Mouse (Mus musculus) heart, postnatal 25 days (tissue): ENCODE measurements at regions not wholly inside any gene's neighbourhood (a gene's known extent, or its start where the extent isn't known, plus 50 kb on each side); places are given as distances from the start of the nearest gene placed in this dataset.

Experiments used
- DNase-seq: peaks from one replicate; pipeline ENCODE4 v3.0.0; 2022; ENCODE audit warnings: low spot score
- intact Hi-C: fragments of 180-260 bp; cut with DNase I; formaldehyde crosslinking; loops from one replicate; pipeline ENCODE4 v1.15.1; 2025

DNA sequence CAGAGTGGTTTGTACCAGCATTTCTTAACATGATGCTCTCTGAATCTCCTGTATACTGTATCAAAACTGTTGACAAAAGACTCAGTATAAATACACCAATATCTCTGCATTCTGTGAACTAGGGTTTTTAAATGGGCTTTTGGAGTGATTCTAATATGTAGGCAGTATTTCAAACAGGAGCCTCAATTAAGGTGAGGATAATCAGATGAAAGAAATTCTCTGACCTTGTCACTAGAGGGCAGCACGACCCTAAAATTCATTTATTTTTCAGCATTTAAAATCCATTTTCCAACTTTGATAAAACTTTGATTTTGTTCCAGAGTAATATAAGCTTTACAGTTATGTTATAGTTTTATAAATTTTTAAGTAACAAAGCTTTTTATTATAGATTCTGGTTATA, 114.5 kb downstream of the Rfx6 start:
- intact Hi-C loops: loop anchor here (2.0 to 5.0 kb wide), 2 partner anchors 281 to 595 kb away; partner anchors contain the start of gene Nepn
- DNase-seq: no peak

GRCm38 (mm10) chr10:51793876-51794275, 116.3 kb downstream of the Rfx6 start:
- intact Hi-C loops: loop anchor here (2.0 to 5.0 kb wide), 2 partner anchors 279 to 593 kb away; partner anchors contain the start of gene Nepn

GRCm38 (mm10) chr10:51816626-51817025, 139.1 kb downstream of the Rfx6 start:
- no peak for DNase-seq
- intact Hi-C loops: no loop called here

More at GRCm38 (mm10) chr10:51793876-51794275, 116.3 kb downstream of the Rfx6 start:
- no peak for DNase-seq

GRCm38 (mm10) chr10:51823900-51824299, 146.3 kb downstream of the Rfx6 start:
- no peak for DNase-seq
- intact Hi-C loops: no loop called here

GRCm38 (mm10) chr10:51826431-51826964, 148.9 kb downstream of the Rfx6 start:
- intact Hi-C loops: no loop called here
- DNase-seq: no peak

GRCm38 (mm10) chr10:51832459-51832858, 154.9 kb downstream of the Rfx6 start:
- DNase-seq: no peak
- intact Hi-C loops: no loop called here

DNA sequence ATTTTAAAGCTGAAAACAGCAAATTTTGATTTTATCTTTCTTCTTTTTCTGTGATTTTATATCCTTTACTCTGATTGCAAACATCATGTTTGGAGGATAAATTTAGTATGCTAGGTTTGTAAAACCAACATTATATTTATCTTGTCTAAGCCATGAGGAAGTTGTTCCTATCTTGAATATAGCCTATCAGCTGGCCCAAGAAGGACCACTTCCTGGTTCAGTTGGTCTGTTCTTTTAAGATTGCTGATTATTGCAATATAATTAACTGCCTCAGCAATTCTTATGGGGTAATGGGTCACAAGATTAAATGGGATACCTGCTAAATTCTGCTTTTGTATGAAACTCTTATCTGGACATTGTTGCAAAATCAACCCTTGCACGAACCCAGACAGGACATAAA, 165.5 kb downstream of the Rfx6 start:
- intact Hi-C loops: no loop called here
- no peak for DNase-seq

DNA sequence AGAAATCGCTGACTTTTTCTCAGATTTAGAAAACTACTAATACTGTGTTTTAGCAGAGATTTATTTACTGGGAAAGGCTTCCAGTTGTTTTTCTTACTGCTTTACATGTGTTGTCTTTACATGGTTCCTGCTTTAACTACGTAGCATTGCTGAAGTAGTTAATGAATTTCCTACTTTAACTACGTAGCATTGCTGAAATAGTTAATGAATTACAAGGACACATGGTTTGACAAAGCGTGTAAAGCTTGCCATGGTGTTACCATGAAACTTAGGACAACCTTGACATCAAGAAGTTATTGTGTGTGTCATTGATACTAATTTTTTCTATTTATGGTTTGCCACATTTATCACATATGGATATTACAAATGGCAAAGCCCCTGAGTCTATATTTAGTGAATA, 168.7 kb downstream of the Rfx6 start:
- intact Hi-C loops: no loop called here
- DNase-seq: no peak

DNA sequence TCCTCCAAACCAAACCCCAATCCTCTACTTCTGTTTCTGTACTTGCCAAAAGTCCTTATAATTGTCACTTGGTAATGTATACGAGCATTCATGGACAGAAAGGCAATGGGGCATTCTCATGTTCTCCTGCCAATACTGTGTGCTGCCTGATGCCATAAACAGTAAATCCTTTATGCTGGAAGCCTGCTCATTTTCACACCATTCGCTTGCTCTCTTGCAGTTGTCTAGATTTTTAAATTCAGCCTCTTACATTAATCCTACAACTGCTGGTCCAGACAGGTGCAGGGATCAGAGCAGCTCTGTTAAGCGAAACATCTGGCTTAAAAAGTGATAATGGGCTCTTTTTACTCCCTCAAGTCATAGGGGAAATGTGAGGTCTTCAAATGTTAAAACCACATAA, 152.9 kb upstream of the Vgll2 start:
- intact Hi-C loops: no loop called here
- DNase-seq: no peak

DNA sequence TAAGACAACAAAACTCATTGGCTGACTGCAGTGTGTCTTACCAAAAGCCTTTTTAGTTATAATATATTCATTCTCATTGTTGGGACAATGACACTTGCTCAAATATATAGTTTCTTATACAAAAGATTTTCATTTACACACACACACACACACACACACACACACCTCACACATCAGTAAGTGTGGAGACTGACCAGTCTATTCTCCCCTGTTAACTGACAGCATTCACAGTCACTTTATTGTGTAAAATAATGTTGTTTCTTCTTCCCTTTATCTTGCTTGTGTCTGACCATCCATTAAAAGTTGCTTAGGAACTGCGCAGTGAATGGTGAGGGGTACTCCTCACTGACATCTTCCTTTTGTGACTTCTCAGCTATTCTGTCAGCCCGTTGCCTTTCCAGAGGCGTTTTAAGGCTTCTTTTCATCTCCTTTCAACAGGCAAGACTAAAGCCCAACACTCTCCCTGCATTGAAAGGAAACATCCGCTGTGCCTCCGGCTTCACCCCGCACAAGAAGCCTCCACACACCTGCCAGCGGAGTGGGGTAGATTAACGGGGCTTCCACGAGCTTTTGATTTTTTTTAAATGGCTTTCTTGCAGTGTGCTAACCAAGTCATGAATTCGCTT, 111.1 kb upstream of the Vgll2 start:
- DNase-seq: no peak
- intact Hi-C loops: no loop called here

DNA sequence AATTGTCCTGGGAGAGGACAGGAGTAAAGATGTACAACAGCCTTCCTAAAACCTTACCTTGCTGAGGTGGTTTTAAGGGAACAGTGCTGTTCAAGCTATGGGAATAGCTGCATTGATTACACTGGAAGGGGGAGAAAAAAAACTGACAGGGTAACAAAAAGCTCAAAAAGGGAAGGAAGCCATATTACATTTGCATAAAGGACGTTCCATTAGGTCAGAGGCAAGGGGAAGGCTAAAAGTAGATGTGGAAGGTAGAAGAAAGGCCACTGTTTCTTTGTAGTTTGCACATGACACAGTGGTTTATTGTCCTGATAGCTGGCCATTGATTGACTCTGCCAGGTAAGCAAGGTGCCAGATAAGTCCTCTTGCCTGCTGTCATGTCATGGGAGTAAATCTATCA, 110.2 kb upstream of the Vgll2 start:
- intact Hi-C loops: no loop called here
- DNase-seq: no peak

GRCm38 (mm10) chr10:51926644-51927043, 95.7 kb upstream of the Vgll2 start:
- intact Hi-C loops: no loop called here
- DNase-seq: no peak

- no peak for DNase-seq
- intact Hi-C loops: no loop called here
Measured at GRCm38 (mm10) chr10:51929341-51929740, 93.0 kb upstream of the Vgll2 start.

GRCm38 (mm10) chr10:51930266-51930665, 92.0 kb upstream of the Vgll2 start:
- no peak for DNase-seq
- intact Hi-C loops: no loop called here

DNA sequence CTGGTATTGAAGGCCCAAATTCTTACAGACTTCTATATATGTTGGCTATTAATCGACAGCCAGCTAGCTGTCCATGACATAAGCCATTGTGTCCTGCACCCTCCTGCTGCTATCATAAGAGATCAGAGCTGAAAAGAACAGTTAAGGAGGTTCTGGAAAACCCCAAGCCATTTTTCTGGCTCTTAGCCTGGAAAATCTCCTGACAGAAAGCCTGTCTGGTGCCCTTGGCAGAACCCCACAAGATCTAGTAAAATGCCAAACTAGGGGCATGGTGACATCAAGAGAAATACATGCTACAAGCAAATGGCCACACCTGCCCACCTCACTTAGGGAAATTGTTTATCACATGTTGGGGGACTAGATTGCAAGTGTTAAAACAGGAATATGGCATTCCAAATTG, 91.6 kb upstream of the Vgll2 start:
- intact Hi-C loops: no loop called here
- no peak for DNase-seq

DNA sequence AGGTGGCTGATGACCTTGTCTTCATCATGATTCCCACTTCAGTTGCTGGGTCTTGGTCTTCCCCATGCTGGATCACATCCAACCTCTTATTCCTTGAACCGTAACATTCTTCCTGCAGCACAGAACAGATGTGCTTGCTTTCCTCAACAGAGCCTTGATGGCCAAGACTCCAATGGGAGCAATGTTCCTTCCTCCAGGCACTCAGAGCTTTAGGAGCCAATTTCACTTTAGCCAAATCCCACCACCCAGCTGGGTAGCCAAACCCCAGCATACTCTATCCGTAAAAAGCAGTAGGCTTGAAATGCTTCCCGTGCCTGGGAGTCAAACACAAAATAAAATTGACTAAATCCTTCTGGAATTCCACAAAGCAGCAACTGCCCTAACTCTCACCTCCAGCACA, 86.8 kb upstream of the Vgll2 start:
- intact Hi-C loops: no loop called here

GRCm38 (mm10) chr10:51941192-51941591, 81.1 kb upstream of the Vgll2 start:
- intact Hi-C loops: no loop called here
- no peak for DNase-seq

More for the DNA sequence above, 86.8 kb upstream of the Vgll2 start:
- DNase-seq: no peak

GRCm38 (mm10) chr10:51945701-51946100, 76.6 kb upstream of the Vgll2 start:
- intact Hi-C loops: no loop called here
- no peak for DNase-seq

GRCm38 (mm10) chr10:51946189-51946588, 76.1 kb upstream of the Vgll2 start:
- no peak for DNase-seq
- intact Hi-C loops: no loop called here

DNA sequence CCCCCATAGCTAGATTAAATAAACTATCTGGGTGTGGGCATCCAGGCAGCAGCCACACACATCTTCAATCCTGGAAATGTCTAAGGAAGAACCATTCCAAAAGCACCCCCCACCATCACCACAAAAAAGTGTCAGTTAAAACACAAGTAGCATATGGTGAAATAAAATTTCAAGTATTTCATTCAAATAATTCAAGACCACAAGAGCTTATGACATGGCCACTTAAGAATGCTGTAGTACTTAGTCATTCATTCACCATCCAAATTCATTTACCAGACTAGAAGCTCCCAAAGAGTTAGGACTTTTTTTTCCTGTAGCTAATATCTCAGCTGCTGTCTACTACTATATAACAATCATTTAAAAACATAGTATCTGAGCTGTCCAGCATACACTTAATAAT, 75.4 kb upstream of the Vgll2 start:
- DNase-seq: no peak
- intact Hi-C loops: no loop called here

DNA sequence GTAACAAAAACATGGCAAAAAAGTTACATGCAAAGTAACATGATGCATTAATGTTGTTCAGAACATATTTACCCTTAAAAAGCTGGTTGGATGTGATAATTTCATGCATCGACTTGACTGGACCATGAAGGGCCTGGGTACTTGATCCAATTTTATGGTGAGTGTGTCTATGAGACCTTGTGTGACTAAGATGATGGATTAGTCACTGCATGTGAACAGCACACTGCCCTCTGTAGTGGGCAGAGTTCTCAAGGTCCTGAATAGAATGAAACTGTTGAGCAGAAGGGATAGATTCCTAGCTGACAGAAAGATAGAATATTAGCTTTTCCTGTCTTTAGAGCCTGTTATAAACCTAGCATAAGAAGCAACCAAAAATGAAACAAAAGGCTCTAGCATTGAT, 72.3 kb upstream of the Vgll2 start:
- DNase-seq: no peak
- intact Hi-C loops: no loop called here

DNA sequence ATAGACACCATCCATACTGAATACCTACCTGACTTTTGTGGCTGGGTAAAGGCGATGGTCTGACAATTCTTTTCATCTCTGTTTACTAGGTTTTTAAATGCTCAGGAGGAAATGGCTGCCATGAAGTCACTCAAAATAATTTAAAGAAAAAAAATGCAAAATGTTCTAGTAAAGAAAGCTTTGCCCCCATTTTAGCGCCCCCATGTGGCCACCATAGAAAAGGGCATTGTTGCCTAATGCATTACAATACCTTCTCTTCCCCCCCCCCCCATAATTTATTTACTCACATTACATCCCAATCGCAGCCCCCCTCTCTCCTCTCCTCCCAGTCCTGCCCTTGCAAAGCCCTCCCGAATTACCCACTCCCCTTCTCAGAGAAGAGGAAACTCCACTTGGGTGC, 70.3 kb upstream of the Vgll2 start:
- DNase-seq: no peak
- intact Hi-C loops: no loop called here
